Mouse (Mus musculus): ENCODE measurements around the gene Tmc6. TPM values are rescaled to one million over a fixed set of nuclear protein-coding genes. Genes with fewer than 3 reads are reported as not detected.

The Tmc6 gene
- polyA plus RNA-seq, 1 experiment from 2014 or later = 27.2 TPM

GRCm38 (mm10) chr11:117755891-117756290 lies 26.1 kb downstream of the Tmc6 start:
- peaks cover 81% of the 10 kb centered on the region for H3K36me3 ChIP-seq (ENCODE audit: control insufficient read depth, insufficient read depth, low read length)
- H3K9ac ChIP-seq (ENCODE audit: low read depth, low read length) = no peak overlapping the region
- no peak overlapping the region for H3K4me3 ChIP-seq (ENCODE audit: low read length)
- H3K9me3 ChIP-seq (ENCODE audit: control insufficient read depth, low read length) = no peaks in the 10 kb centered on the region
- no peaks in the 10 kb centered on the region for H3K4me1 ChIP-seq (ENCODE audit: control insufficient read depth, insufficient read depth, low read length)
- H3K4me2 ChIP-seq (replicated peaks; ENCODE audit: low read depth, low read length) = no peak overlapping the region
- no peak for ATAC-seq (ENCODE audit: low FRiP score, low TSS enrichment)
- H3K27me3 ChIP-seq (ENCODE audit: control insufficient read depth, insufficient read depth, low read length) = no peaks in the 10 kb centered on the region
- no peak overlapping the region for H3K27ac ChIP-seq (ENCODE audit: low read depth, low read length)
- 98% methylated on average over 7 of the region's 7 CpGs for WGBS

- Histone ChIP-seq H3K27me3 (ENCODE audit: control insufficient read depth, insufficient read depth, low read length) (no peaks in the 10 kb centered on the region), H3K4me2 (replicated peaks; ENCODE audit: low read depth, low read length) (no peak overlapping the region), H3K9me3 (ENCODE audit: control insufficient read depth, low read length) (no peaks in the 10 kb centered on the region), H3K9ac (ENCODE audit: low read depth, low read length) (no peak overlapping the region), H3K27ac (ENCODE audit: low read depth, low read length) (no peak overlapping the region), H3K4me1 (ENCODE audit: control insufficient read depth, insufficient read depth, low read length) (no peaks in the 10 kb centered on the region), H3K36me3 (ENCODE audit: control insufficient read depth, insufficient read depth, low read length) (peaks cover 85% of the 10 kb centered on the region), H3K4me3 (ENCODE audit: low read length) (no peak overlapping the region)
- no peak for ATAC-seq (ENCODE audit: low FRiP score, low TSS enrichment)
- WGBS = 91% methylated on average over 6 of the region's 6 CpGs
These were observed 30.5 kb downstream of the Tmc6 start for GRCm38 (mm10) chr11:117751544-117751943.

- Histone ChIP-seq H3K27me3 (ENCODE audit: control insufficient read depth, insufficient read depth, low read length) (no peaks in the 10 kb centered on the region), H3K9me3 (ENCODE audit: control insufficient read depth, low read length) (no peaks in the 10 kb centered on the region), H3K4me2 (replicated peaks; ENCODE audit: low read depth, low read length) (no peak overlapping the region), H3K36me3 (ENCODE audit: control insufficient read depth, insufficient read depth, low read length) (peaks cover 87% of the 10 kb centered on the region), H3K27ac (ENCODE audit: low read depth, low read length) (no peak overlapping the region), H3K9ac (ENCODE audit: low read depth, low read length) (no peak overlapping the region), H3K4me3 (ENCODE audit: low read length) (no peak overlapping the region), H3K4me1 (ENCODE audit: control insufficient read depth, insufficient read depth, low read length) (no peaks in the 10 kb centered on the region)
- WGBS = 90% methylated on average over 10 of the region's 10 CpGs
- no peak for ATAC-seq (ENCODE audit: low FRiP score, low TSS enrichment)
These were observed 32.6 kb downstream of the Tmc6 start for GRCm38 (mm10) chr11:117749414-117749813.

- H3K4me1 ChIP-seq (ENCODE audit: control insufficient read depth, insufficient read depth, low read length) = no peaks in the 10 kb centered on the region
These were observed 33.4 kb downstream of the Tmc6 start for GRCm38 (mm10) chr11:117748628-117749027.

GRCm38 (mm10) chr11:117743454-117744030 lies 38.5 kb downstream of the Tmc6 start:
- peaks cover 87% of the 10 kb centered on the region for H3K36me3 ChIP-seq (ENCODE audit: control insufficient read depth, insufficient read depth, low read length)

More at GRCm38 (mm10) chr11:117748628-117749027, 33.4 kb downstream of the Tmc6 start:
- 91% methylated on average over 4 of the region's 4 CpGs for WGBS
- no peak overlapping the region for H3K9ac ChIP-seq (ENCODE audit: low read depth, low read length)
- no peak overlapping the region for H3K27ac ChIP-seq (ENCODE audit: low read depth, low read length)
- no peak overlapping the region for H3K4me3 ChIP-seq (ENCODE audit: low read length)
- H3K36me3 ChIP-seq (ENCODE audit: control insufficient read depth, insufficient read depth, low read length) = peaks cover 88% of the 10 kb centered on the region
- no peaks in the 10 kb centered on the region for H3K27me3 ChIP-seq (ENCODE audit: control insufficient read depth, insufficient read depth, low read length)
- H3K4me2 ChIP-seq (replicated peaks; ENCODE audit: low read depth, low read length) = no peak overlapping the region
- no peak for ATAC-seq (ENCODE audit: low FRiP score, low TSS enrichment)
- H3K9me3 ChIP-seq (ENCODE audit: control insufficient read depth, low read length) = no peaks in the 10 kb centered on the region

GRCm38 (mm10) chr11:117742715-117743114 lies 39.3 kb downstream of the Tmc6 start:
- Histone ChIP-seq H3K36me3 (ENCODE audit: control insufficient read depth, insufficient read depth, low read length) (peaks cover 86% of the 10 kb centered on the region), H3K9me3 (ENCODE audit: control insufficient read depth, low read length) (no peaks in the 10 kb centered on the region), H3K4me1 (ENCODE audit: control insufficient read depth, insufficient read depth, low read length) (no peaks in the 10 kb centered on the region), H3K27ac (ENCODE audit: low read depth, low read length) (no peak overlapping the region), H3K4me2 (replicated peaks; ENCODE audit: low read depth, low read length) (no peak overlapping the region), H3K27me3 (ENCODE audit: control insufficient read depth, insufficient read depth, low read length) (no peaks in the 10 kb centered on the region), H3K9ac (ENCODE audit: low read depth, low read length) (no peak overlapping the region), H3K4me3 (ENCODE audit: low read length) (no peak overlapping the region)
- 82% methylated on average over 8 of the region's 8 CpGs for WGBS
- ATAC-seq (ENCODE audit: low FRiP score, low TSS enrichment) = no peak

More at GRCm38 (mm10) chr11:117743454-117744030, 38.5 kb downstream of the Tmc6 start:
- no peak for ATAC-seq (ENCODE audit: low FRiP score, low TSS enrichment)
- 56% methylated on average over 4 of the region's 4 CpGs for WGBS
- H3K4me3 ChIP-seq (ENCODE audit: low read length) = no peak overlapping the region
- no peaks in the 10 kb centered on the region for H3K27me3 ChIP-seq (ENCODE audit: control insufficient read depth, insufficient read depth, low read length)
- no peak overlapping the region for H3K4me2 ChIP-seq (replicated peaks; ENCODE audit: low read depth, low read length)
- H3K27ac ChIP-seq (ENCODE audit: low read depth, low read length) = no peak overlapping the region
- H3K4me1 ChIP-seq (ENCODE audit: control insufficient read depth, insufficient read depth, low read length) = no peaks in the 10 kb centered on the region
- H3K9me3 ChIP-seq (ENCODE audit: control insufficient read depth, low read length) = no peaks in the 10 kb centered on the region
- H3K9ac ChIP-seq (ENCODE audit: low read depth, low read length) = no peak overlapping the region

- Histone ChIP-seq H3K4me2 (replicated peaks; ENCODE audit: low read depth, low read length) (no peak overlapping the region), H3K4me1 (ENCODE audit: control insufficient read depth, insufficient read depth, low read length) (no peaks in the 10 kb centered on the region), H3K9me3 (ENCODE audit: control insufficient read depth, low read length) (no peaks in the 10 kb centered on the region), H3K4me3 (ENCODE audit: low read length) (no peak overlapping the region), H3K27ac (ENCODE audit: low read depth, low read length) (no peak overlapping the region), H3K36me3 (ENCODE audit: control insufficient read depth, insufficient read depth, low read length) (peaks cover 86% of the 10 kb centered on the region), H3K9ac (ENCODE audit: low read depth, low read length) (no peak overlapping the region), H3K27me3 (ENCODE audit: control insufficient read depth, insufficient read depth, low read length) (no peaks in the 10 kb centered on the region)
- no peak for ATAC-seq (ENCODE audit: low FRiP score, low TSS enrichment)
- WGBS = 86% methylated on average over 8 of the region's 8 CpGs
These were observed 39.8 kb downstream of the Tmc6 start for GRCm38 (mm10) chr11:117742243-117742642.

- peaks cover 89% of the 10 kb centered on the region for H3K36me3 ChIP-seq (ENCODE audit: control insufficient read depth, insufficient read depth, low read length)
- 86% methylated on average over 6 of the region's 6 CpGs for WGBS
These were observed 40.9 kb downstream of the Tmc6 start for GRCm38 (mm10) chr11:117741128-117741527.

GRCm38 (mm10) chr11:117738123-117738522 lies 43.9 kb downstream of the Tmc6 start:
- H3K9me3 ChIP-seq (ENCODE audit: control insufficient read depth, low read length) = no peaks in the 10 kb centered on the region
- H3K27ac ChIP-seq (ENCODE audit: low read depth, low read length) = no peak overlapping the region
- no peak overlapping the region for H3K4me2 ChIP-seq (replicated peaks; ENCODE audit: low read depth, low read length)
- 92% methylated on average over 5 of the region's 5 CpGs for WGBS
- no peak overlapping the region for H3K9ac ChIP-seq (ENCODE audit: low read depth, low read length)
- no peak overlapping the region for H3K4me3 ChIP-seq (ENCODE audit: low read length)
- ATAC-seq (ENCODE audit: low FRiP score, low TSS enrichment) = no peak
- H3K4me1 ChIP-seq (ENCODE audit: control insufficient read depth, insufficient read depth, low read length) = no peaks in the 10 kb centered on the region
- H3K27me3 ChIP-seq (ENCODE audit: control insufficient read depth, insufficient read depth, low read length) = no peaks in the 10 kb centered on the region
- peaks cover 78% of the 10 kb centered on the region for H3K36me3 ChIP-seq (ENCODE audit: control insufficient read depth, insufficient read depth, low read length)

More at GRCm38 (mm10) chr11:117741128-117741527, 40.9 kb downstream of the Tmc6 start:
- no peak overlapping the region for H3K4me3 ChIP-seq (ENCODE audit: low read length)
- H3K4me1 ChIP-seq (ENCODE audit: control insufficient read depth, insufficient read depth, low read length) = no peaks in the 10 kb centered on the region
- no peaks in the 10 kb centered on the region for H3K27me3 ChIP-seq (ENCODE audit: control insufficient read depth, insufficient read depth, low read length)
- no peak overlapping the region for H3K9ac ChIP-seq (ENCODE audit: low read depth, low read length)
- H3K27ac ChIP-seq (ENCODE audit: low read depth, low read length) = no peak overlapping the region
- no peaks in the 10 kb centered on the region for H3K9me3 ChIP-seq (ENCODE audit: control insufficient read depth, low read length)
- H3K4me2 ChIP-seq (replicated peaks; ENCODE audit: low read depth, low read length) = no peak overlapping the region
- no peak for ATAC-seq (ENCODE audit: low FRiP score, low TSS enrichment)
